Mouse (Mus musculus): ENCODE results near the gene Kctd14. TPM values are rescaled to one million over a fixed set of nuclear protein-coding genes. Genes with fewer than 3 reads are reported as not detected.

Gene Kctd14
- polyA plus RNA-seq (2017; shearing (Covaris generic)): 0.32 TPM

GRCm38 (mm10) chr7:97451023-97451422 is at the start of gene Kctd14:
Kctd14 (plus strand) TSS chr7:97451323.

DNA sequence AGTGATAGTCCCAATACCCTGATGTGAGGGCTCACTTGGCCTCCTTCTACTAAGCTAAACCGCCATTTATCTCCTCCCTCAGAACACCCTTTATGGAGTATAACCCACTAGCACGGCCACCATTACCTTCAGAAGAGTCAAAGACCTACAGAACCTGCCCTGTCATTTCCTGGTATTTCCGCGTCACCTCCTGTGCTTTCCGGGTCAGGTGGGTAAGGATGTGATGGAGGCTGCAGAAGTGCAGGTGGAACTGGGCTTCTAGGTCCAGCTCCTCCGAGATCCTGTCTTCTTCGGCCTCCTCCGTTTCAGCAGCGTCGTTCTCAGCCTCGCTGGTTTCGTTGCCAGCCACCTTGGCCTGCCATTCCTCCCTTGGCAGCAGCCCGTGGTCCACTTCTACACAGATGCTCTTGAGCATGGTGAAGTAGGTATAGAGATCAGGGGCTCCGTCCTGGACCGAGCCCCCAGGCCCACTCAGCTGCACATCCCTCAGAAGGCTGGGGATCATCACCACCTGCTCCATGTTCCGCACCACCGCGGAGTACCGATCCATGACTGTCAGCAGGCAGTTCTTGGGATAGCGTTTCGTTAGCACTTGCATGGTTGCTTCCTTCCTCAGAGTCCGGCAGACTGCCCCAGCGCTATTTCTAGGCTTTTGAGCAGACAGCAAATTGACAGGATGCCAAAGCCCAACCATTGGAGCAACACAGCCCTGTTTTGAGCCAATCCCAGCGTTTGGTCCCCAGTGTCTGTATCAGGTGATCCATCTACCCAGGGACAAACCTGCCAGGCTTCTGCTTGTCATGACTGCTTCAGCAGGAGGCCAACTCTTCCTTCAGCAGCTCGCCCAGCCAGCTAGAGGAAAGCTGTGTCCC is 34.0 kb upstream of the Kctd14 start, which contains the start of gene Thrsp:
Gene Thrsp, minus strand, starts transcription at position 825 of the 872 bp plus-strand sequence.

GRCm38 (mm10) chr7:97480821-97481339 is 29.8 kb downstream of the Kctd14 start, which contains the start of gene Ints4:
Ints4 (plus strand) TSS chr7:97480956.

Other genes starting within 250 kb of the Kctd14 start
- 1.2 TPM for gene Usp35, start 119.3 kb upstream of the Kctd14 start, polyA plus RNA-seq (2017; shearing (Covaris generic))
- 3.6 TPM for gene Kctd21, start 119.0 kb upstream of the Kctd14 start, polyA plus RNA-seq (2017; shearing (Covaris generic))
- gene Alg8, start 79.7 kb upstream of the Kctd14 start, polyA plus RNA-seq (2017; shearing (Covaris generic)): 23.0 TPM
- 165 TPM for gene Ndufc2, start 51.3 kb upstream of the Kctd14 start, polyA plus RNA-seq (2017; shearing (Covaris generic))
- gene Thrsp, start 33.6 kb upstream of the Kctd14 start, polyA plus RNA-seq (2017; shearing (Covaris generic)): not detected
- 62.4 TPM for gene Ints4, start 29.6 kb downstream of the Kctd14 start, polyA plus RNA-seq (2017; shearing (Covaris generic))
- 53.9 TPM for gene Aamdc, start 128.2 kb downstream of the Kctd14 start, polyA plus RNA-seq (2017; shearing (Covaris generic))
- 26.1 TPM for gene Rsf1, start 128.6 kb downstream of the Kctd14 start, polyA plus RNA-seq (2017; shearing (Covaris generic))
- gene Clns1a, start 245.3 kb downstream of the Kctd14 start, polyA plus RNA-seq (2017; shearing (Covaris generic)): 135 TPM

Data from inflammation-experienced regulatory T-cells, adult 16 weeks (primary cell).